ENCODE assay signal across 30 mouse cellular contexts in genomic region chr8:70431213-70431612, GRCm38 (mm10). TPM values are rescaled to one million over a fixed set of nuclear protein-coding genes. Genes with fewer than 3 reads are reported as not detected.
"Had no signal": no experiment of that assay in that cellular context is flagged by ENCODE, and none has a peak within 500 bp of the region (broad histone marks: within the 10 kb centered on the region; RNA-seq: fewer than 3 reads in every experiment).

No protein-coding gene starts in this region.

- H3K9me3 ChIP-seq: limb, embryonic 10.5 days; limb, embryonic 12.5 days; limb, embryonic 13.5 days; limb, embryonic 15.5 days; liver, embryonic 12.5 days; liver, embryonic 13.5 days; liver, embryonic 15.5 days; lung, embryonic 15.5 days; megakaryocyte, embryonic 14.5 days; midbrain, embryonic 10.5 days; midbrain, embryonic 12.5 days; midbrain, embryonic 13.5 days; midbrain, embryonic 15.5 days; neural tube, embryonic 12.5 days had no signal

- H3K36me3 ChIP-seq: limb, embryonic 12.5 days; liver, embryonic 12.5 days; liver, embryonic 13.5 days; liver, embryonic 15.5 days; lung, embryonic 15.5 days; midbrain, embryonic 10.5 days; midbrain, embryonic 12.5 days; midbrain, embryonic 13.5 days; midbrain, embryonic 15.5 days; neural tube, embryonic 12.5 days had no signal

- DNase-seq: left cerebral cortex, postnatal 4 days; liver; liver, embryonic 13.5 days; liver, postnatal 0 days; lung, adult 2 months; lung, embryonic 14.5 days; lung, postnatal 36 days; midbrain, embryonic 14.5 days had no signal

- H3K4me2 ChIP-seq: limb, embryonic 12.5 days; limb, embryonic 13.5 days; limb, embryonic 15.5 days; liver, embryonic 11.5 days; liver, embryonic 12.5 days; liver, embryonic 13.5 days; liver, embryonic 15.5 days; lung, embryonic 14.5 days; lung, embryonic 15.5 days; midbrain, embryonic 11.5 days; midbrain, embryonic 12.5 days; midbrain, embryonic 13.5 days; midbrain, embryonic 15.5 days; neural tube, embryonic 12.5 days had no signal

- ATAC-seq: liver, embryonic 12.5 days; liver, postnatal 0 days; midbrain, embryonic 13.5 days; midbrain, embryonic 15.5 days; midbrain, embryonic 16.5 days had no signal

- H3K9ac ChIP-seq: limb, embryonic 12.5 days; limb, embryonic 13.5 days; limb, embryonic 15.5 days; liver, embryonic 12.5 days; liver, embryonic 13.5 days; liver, embryonic 14.5 days; liver, embryonic 15.5 days; liver, postnatal 0 days; lung, embryonic 14.5 days; lung, embryonic 15.5 days; midbrain, embryonic 12.5 days; midbrain, embryonic 13.5 days; midbrain, embryonic 15.5 days; neural tube, embryonic 12.5 days had no signal

- H3K27ac ChIP-seq: left cerebral cortex, adult 2 months; limb, embryonic 10.5 days; limb, embryonic 12.5 days; limb, embryonic 13.5 days; limb, embryonic 15.5 days; liver, embryonic 12.5 days; liver, embryonic 13.5 days; liver, embryonic 14.5 days; liver, embryonic 15.5 days; lung, embryonic 15.5 days; macrophage; midbrain, embryonic 10.5 days; midbrain, embryonic 12.5 days; midbrain, embryonic 13.5 days; midbrain, embryonic 15.5 days; neural tube, embryonic 12.5 days had no signal

- H3K27me3 ChIP-seq: limb, embryonic 12.5 days; limb, embryonic 13.5 days; limb, embryonic 15.5 days; liver, embryonic 12.5 days; liver, embryonic 13.5 days; liver, embryonic 15.5 days; lung, embryonic 15.5 days; megakaryocyte, embryonic 14.5 days; midbrain, embryonic 12.5 days; midbrain, embryonic 13.5 days; midbrain, embryonic 15.5 days; neural tube, embryonic 12.5 days had no signal

- H3K4me3 ChIP-seq: left cerebral cortex, adult 2 months; limb, embryonic 10.5 days; limb, embryonic 12.5 days; limb, embryonic 13.5 days; limb, embryonic 15.5 days; liver, embryonic 12.5 days; liver, embryonic 13.5 days; liver, embryonic 15.5 days; lung, embryonic 15.5 days; megakaryocyte, embryonic 14.5 days; midbrain, embryonic 10.5 days; midbrain, embryonic 12.5 days; midbrain, embryonic 13.5 days; midbrain, embryonic 15.5 days; myocyte; neural tube, embryonic 12.5 days had no signal

- H3K4me1 ChIP-seq: limb, embryonic 12.5 days; limb, embryonic 13.5 days; limb, embryonic 15.5 days; midbrain, embryonic 12.5 days; midbrain, embryonic 15.5 days; neural tube, embryonic 12.5 days had no signal

RNA-seq across cellular contexts. Expression of gene Tmem59l, which starts 55.9 kb away (rescaled TPM):
- polyA plus RNA-seq: liver, adult 2 months; liver, embryonic 15.5 days; liver, embryonic 16.5 days; liver, postnatal 0 days; macrophage had no signal

RNA-seq across cellular contexts. Expression of gene Comp, which starts 57.9 kb away (rescaled TPM):
- polyA plus RNA-seq: liver, adult 2 months; macrophage; midbrain, embryonic 11.5 days had no signal
